Mouse (Mus musculus): Measurements from ENCODE around the gene Cir1. TPM values are rescaled to one million over a fixed set of nuclear protein-coding genes. Genes with fewer than 3 reads are reported as not detected.

The Cir1 gene
- total RNA-seq (2021), result 10 to 100 TPM in 1 of 2 experiments, 1 to 10 TPM in 1; 9.9 to 10.0 TPM
- long read RNA-seq, experiment 1, partial matches to known transcripts, result 1 of 15 reads
- long read RNA-seq, experiment 1, other reads (novel, unspliced or antisense), result 14 of 15 reads
- long read RNA-seq, experiment 2, partial matches to known transcripts, result 2 of 21 reads
- long read RNA-seq, experiment 2, other reads (novel, unspliced or antisense), result 19 of 21 reads

DNA sequence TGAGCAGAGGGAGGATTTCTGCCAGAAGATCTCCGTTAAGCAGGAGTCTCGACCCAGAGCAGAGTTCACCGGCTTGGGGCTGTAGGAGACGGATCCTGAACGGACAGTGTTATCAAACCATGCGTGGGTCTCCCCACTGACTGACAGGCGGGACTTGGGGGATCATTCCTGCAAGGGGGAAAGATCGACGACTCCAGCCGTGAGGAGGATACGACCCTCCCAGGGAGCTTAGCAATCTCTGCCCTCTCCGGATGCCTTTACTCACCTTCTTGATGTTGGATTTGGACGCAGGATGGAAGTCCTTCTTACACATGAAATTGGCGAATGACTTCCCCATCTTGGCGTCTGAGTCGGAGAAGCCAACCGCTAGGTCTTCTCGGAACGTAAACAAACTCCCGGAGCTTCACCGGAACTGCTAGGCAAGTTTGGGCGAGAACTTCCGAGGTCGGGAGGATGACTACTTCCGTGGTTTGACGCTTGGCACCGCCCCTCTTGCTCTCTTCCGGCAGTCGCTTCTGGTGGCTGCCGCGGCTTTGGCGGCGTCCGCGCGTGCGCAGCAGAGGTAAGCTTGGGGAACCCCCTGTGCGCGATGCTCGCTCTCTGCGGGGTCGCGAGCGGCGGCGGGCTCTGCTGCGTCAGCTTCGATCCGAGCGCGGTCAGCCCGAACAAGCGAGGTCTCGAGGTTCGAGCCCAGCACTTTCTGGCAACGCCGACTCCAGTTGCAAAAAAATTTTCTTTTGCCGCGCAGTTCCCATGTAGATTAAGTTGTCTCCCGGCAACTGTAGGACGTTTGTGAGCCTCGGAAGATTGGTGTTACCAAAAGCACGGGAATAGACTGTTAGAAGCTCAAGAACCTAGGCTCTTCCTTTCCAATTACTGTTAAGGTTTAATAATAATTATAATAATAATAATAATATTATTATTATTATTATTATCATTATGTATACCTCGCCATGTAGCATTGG lies at the start of gene Cir1, which contains the start of gene Scrn3:
TSS of gene Cir1 (minus strand) at position 550 of the 965 bp plus-strand sequence.
TSS of gene Scrn3 (plus strand) at position 450 of the 965 bp plus-strand sequence.
- DNase-seq, result peak; percentile 95

- no peak for DNase-seq
Observed at GRCm38 (mm10) chr2:73360536-73360935, 48.0 kb upstream of the Cir1 start.

GRCm38 (mm10) chr2:73359941-73360340 lies 47.4 kb upstream of the Cir1 start:
- no peak for DNase-seq

- DNase-seq, result no peak
Observed at GRCm38 (mm10) chr2:73357004-73357403, 44.5 kb upstream of the Cir1 start.

DNA sequence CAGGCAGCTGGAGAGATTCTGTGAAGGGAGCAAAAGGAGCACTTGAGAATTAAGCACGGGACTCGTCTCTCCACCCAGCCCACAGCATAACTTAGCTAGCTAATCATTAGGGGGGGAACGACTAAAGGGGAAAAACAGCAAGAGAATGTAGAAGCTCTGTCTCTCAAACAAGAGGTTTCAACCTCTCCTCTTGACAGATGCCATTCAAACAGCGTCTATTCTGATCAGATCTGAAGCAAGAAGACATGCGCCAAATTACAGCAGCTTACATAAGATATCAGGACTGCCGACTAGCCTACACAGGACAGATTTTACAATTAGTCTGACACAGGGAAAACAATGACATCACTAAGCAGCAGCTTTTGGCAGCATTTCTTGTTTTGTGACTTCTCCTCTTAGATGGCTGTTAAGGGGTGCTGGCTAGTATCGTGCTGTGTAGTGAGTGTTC lies 39.5 kb upstream of the Cir1 start:
- DNase-seq, result no peak

DNA sequence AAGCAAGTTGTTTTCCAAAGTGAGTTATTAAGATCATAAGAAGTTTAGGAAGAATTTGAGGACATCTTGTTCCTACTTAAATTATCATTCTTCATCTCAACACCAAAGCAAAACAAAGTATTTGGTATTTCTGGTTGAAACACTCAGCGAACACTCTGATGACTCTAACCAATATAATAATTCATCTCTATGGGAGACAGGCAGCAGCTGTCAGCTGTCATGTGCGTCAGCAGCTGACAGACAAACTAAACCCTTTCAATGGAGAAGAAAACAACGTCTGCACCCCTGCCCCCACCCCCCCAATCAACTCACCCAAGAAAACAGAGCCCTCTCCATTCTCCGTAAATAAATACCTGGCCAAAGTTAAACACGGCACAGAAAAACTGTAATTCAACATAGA lies 39.0 kb upstream of the Cir1 start:
- no peak for DNase-seq

- DNase-seq, result no peak
Observed at GRCm38 (mm10) chr2:73348221-73348620, 35.7 kb upstream of the Cir1 start.

- no peak for DNase-seq
Observed at GRCm38 (mm10) chr2:73347766-73348165, 35.3 kb upstream of the Cir1 start.

GRCm38 (mm10) chr2:73347136-73347535 lies 34.6 kb upstream of the Cir1 start:
- DNase-seq, result no peak

DNA sequence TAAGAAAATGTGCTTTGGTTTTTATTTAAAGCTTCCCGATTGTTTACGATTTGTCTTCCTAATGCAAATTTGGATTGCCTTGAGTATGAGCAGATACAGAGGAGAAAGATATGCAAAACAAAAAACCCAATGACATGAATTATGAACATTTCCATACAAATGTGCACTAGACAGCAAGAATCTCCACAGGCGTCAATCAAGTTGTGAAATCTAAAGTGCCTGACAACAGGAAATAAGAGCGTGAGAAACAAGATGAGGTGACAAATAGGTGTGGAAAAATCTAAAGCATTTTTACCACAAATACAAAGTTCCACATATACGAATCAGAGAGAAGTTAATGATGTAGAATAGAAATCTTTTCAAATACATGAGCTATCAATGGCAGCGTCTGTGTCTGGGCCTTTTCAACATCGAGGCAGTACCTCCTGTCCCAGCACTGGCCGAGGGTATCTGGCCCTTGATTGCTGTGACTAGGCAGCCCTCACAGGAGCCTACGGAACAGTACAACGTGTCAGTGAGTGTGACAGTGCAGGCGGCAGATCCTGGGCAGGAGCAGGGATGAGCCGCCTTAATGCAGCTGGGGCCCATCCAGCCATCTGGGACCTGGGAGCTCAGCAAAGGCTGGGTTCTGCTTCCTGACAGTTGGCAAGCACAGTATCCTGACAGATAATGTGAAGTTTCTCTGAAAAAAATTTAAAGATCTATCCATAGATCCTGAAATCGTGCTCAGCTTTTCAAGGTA lies 34.0 kb upstream of the Cir1 start:
- no peak for DNase-seq

GRCm38 (mm10) chr2:73345204-73345603 lies 32.7 kb upstream of the Cir1 start:
- no peak for DNase-seq

DNA sequence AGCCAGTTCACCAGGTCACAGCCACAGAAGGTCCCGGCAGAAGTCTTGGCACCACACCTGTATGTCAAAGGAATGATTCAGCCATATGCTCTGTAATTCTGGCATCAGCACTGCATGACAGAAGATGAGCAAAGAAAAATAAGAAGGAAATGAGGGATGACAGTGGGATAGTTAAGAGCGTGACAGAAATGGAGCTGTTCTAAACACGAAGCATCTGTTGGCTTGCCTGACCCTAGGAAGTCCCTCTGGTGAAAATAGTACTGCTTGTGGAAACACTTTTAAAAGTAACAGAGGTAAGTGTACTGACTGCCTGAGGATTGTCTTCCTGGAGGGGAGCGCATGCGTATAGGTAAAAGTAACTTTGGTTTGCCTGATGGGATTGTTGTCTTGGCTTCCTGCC lies 31.2 kb upstream of the Cir1 start:
- DNase-seq, result no peak

DNA sequence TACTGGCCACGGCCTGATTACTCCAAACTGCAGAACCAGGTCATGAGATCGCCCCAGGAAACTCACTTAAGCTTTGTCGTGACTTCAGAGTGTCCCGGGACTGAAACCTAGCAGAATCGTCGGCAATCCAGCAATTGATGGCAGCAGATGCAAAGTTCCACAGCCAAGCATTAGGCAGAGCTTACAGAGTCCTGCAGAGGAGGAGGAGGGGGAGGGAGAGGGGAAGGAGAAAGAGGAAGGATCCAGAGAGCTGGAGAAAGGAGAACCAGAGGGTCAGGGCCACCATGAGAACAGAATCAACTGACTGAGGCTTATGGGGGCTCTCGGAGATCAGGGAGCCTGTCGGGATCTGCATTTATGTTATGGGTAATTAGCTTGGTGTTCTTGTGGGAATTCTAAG lies 25.9 kb upstream of the Cir1 start:
- no peak for DNase-seq

DNA sequence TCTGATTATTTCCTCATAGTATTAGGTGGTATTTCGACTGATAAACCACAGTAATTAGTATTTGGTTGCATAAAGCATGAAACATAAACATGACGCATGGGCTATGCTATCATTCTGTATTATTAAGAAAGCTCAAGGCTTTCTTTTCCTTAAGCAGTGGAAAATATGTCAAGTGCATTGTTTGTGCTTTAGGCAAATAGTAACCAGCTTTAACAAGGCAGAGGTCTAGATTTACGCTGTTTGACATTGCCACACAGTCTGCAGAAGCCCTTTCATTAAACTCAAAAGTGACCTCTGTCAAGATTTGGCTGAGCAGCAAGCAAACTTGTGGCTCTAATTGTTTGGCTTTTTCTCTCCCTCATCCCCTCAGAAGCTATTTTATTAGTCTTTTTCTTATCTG lies 23.4 kb upstream of the Cir1 start:
- DNase-seq, result no peak

DNA sequence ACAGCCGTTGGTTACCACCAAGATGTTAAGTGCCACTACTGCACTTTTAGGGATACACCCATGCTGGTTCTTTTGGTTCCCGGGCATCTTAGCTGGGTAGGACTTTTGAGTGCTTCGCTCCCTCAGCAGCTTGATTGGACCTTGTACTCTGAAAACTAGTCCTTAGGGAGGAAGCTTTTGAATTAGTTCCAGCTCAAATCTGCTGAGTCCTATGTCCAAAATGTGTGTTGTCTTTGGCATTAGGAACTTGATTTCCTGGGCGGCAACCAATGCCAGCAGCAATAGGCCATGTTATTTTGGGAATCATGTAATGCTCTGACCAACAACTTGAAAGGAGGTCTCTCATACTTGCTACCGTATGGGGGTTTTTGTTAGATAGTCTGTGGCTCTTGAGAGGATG lies 13.4 kb upstream of the Cir1 start:
- no peak for DNase-seq

- DNase-seq, result no peak
Observed at GRCm38 (mm10) chr2:73322991-73323390, 10.5 kb upstream of the Cir1 start.

- no peak for DNase-seq
Observed at GRCm38 (mm10) chr2:73319218-73319617, 6.7 kb upstream of the Cir1 start.

- no peak for DNase-seq
Observed at GRCm38 (mm10) chr2:73317426-73317825, 4.9 kb upstream of the Cir1 start.

DNA sequence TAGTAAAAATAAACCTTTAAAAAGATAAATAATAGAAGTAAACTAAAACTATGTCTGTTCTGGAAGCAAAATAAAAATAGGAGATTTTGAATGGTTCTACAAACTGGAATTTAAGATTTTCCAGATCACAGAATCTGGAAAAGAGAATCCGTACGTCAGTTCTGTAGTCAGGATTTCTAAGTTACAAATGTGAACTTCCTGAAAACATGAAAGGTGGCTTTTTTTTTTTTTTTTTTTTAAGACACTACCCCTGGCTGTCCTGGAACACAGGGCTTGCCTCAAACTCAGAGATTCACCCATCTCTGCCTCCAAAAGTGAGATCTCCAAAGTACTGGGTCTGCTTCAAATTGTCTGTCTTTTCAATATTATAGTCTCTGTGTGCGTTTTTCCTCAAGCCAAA lies 1.8 kb upstream of the Cir1 start:
- DNase-seq, result no peak

DNA sequence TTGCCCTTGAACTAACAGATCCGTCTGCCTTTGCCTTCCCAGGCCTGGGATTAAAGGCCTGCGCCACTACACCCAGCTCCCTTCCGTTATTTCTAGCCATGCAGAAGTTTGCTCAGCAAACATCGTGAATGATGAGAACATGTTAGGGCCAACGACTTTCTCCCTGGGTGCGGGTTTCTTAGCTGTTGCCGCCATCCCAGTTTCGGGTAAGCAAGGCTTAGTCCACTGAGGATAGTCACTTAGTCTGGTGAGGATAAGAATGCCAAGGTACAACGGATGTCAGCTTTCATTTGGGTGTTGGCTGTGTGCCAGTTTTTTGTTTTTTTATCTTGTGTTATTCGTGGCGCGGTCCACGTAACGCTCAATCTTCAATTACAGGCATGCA lies 608 bp upstream of the Cir1 start:
- peak; percentile 22 for DNase-seq

DNA sequence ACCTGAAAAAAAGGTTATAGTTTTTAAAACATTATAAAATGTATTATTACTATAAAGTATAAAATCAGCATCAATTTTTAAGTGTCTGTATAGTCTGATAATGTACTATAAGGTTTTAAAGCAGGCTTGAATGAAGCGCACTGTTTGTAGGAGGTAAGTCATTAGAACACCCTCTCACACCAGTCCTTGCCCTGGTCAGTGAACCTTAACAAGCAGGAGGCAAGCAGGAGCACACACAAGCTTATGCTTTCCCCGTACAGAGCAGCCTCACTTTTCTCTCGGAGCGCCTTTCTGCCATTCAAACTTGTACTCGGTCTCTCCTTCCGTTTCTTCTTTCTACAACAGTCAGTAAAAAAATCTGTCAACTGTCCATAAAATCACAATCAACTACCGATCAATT lies 6.5 kb downstream of the Cir1 start:
- no peak for DNase-seq

DNA sequence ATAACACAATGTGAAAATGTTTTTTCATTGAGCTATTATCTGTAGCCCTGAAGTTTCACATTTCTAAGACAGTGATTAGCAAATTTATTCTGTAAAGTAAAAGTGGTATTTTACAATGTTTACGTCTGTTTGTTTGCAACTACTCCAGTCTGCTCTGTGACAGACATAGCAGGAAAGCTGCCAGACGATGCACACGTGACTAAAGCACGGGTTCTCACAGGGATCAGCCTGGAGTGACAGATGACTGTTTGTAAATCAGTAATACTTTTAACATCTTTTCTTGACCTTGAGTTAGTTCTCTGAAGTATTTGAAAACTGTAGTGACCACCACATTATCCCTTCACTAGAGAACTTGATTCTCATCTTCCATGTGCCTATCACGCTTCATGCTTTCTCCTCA lies 8.0 kb downstream of the Cir1 start:
- no peak for DNase-seq

DNA sequence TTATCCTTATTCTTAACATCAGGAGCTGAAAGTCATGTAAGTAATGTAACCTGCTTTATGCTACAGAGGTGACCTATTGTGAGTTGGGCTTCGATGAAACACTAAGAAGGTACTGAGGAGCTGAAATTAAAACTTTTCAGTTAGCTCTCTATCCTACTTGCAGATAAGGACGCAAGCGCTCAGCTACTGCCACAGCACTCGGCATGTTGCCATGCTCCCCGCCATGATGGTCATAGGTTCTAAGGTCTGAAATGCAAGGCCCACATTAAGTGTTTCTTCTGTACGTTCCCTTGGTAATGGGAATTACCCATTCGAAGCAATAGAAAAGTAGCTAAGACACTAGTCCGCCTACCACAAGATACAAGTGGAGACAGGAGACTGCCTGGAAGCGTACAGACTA lies 9.8 kb downstream of the Cir1 start:
- DNase-seq, result no peak

All from gastrocnemius, postnatal 25 days (tissue).